Mouse (Mus musculus): ENCODE measurements at regions not wholly inside any gene's neighbourhood (a gene's known extent, or its start where the extent isn't known, plus 50 kb on each side); places are given as distances from the start of the nearest gene placed in this dataset.
"Not testable (repeated sequence)": the region's sequence is repeated elsewhere in the genome, so short reads cannot be mapped to it uniquely, and the experiment has no call there.

- DNase-seq (no peak), ATAC-seq (no peak)
- Histone ChIP-seq H3K27me3 (ENCODE audit: insufficient read depth, low read length) (no peaks in the 10 kb centered on the region), H3K36me3 (replicated peaks; ENCODE audit: insufficient read depth, low read length) (no peaks in the 10 kb centered on the region), H3K9me3 (ENCODE audit: low read length) (no peaks in the 10 kb centered on the region), H3K9ac (replicated peaks) (no peak overlapping the region), H3K27ac (ENCODE audit: low read depth) (no peak overlapping the region), H3K4me2 (ENCODE audit: low read depth, low read length) (no peak overlapping the region), H3K4me1 (ENCODE audit: insufficient read depth) (no peaks in the 10 kb centered on the region), H3K4me3 (ENCODE audit: low read depth, low read length) (no peak overlapping the region)
- WGBS (ENCODE audit: insufficient replicate concordance), result 52% methylated on average over 5 of the region's 5 CpGs
- no peak for TF ChIP-seq CTCF (IDR thresholded peaks at IDR 0.05; ENCODE audit: low read depth)
- TF ChIP-seq EP300 (IDR thresholded peaks at IDR 0.05; ENCODE audit: low read depth), result no peak
These were observed 61.6 kb downstream of the Zxdb start for GRCm38 (mm10) chrX:94785983-94786382.

GRCm38 (mm10) chrX:94788331-94788920 is 64.1 kb downstream of the Zxdb start:
- no peak overlapping the region for H3K9ac ChIP-seq (replicated peaks)
- H3K4me2 ChIP-seq (ENCODE audit: low read depth, low read length), result no peak overlapping the region
- H3K4me3 ChIP-seq (ENCODE audit: low read depth, low read length), result no peak overlapping the region
- H3K9me3 ChIP-seq (ENCODE audit: low read length), result no peaks in the 10 kb centered on the region
- H3K36me3 ChIP-seq (replicated peaks; ENCODE audit: insufficient read depth, low read length), result no peaks in the 10 kb centered on the region
- H3K27ac ChIP-seq (ENCODE audit: low read depth), result no peak overlapping the region
- TF ChIP-seq EP300 (IDR thresholded peaks at IDR 0.05; ENCODE audit: low read depth) (no peak), CTCF (IDR thresholded peaks at IDR 0.05; ENCODE audit: low read depth) (no peak)
- DNase-seq (no peak), ATAC-seq (no peak)
- 63% methylated on average over 3 of the region's 3 CpGs for WGBS (ENCODE audit: insufficient replicate concordance)
- no peaks in the 10 kb centered on the region for H3K27me3 ChIP-seq (ENCODE audit: insufficient read depth, low read length)
- no peaks in the 10 kb centered on the region for H3K4me1 ChIP-seq (ENCODE audit: insufficient read depth)

GRCm38 (mm10) chrX:94796845-94797244 is 72.5 kb downstream of the Zxdb start:
- H3K27me3 ChIP-seq (ENCODE audit: insufficient read depth, low read length); H3K9ac ChIP-seq (replicated peaks); H3K27ac ChIP-seq (ENCODE audit: low read depth); H3K4me1 ChIP-seq (ENCODE audit: insufficient read depth); H3K4me2 ChIP-seq (ENCODE audit: low read depth, low read length); H3K4me3 ChIP-seq (ENCODE audit: low read depth, low read length); H3K36me3 ChIP-seq (replicated peaks; ENCODE audit: insufficient read depth, low read length); H3K9me3 ChIP-seq (ENCODE audit: low read length); DNase-seq: not testable (repeated sequence)
- peak; percentile 4 for ATAC-seq
- WGBS (ENCODE audit: insufficient replicate concordance), result no CpG with 5 or more reads among the region's 37 CpGs

GRCm38 (mm10) chrX:94797348-94798182 is 73.2 kb downstream of the Zxdb start:
- not testable (repeated sequence) for H3K27ac ChIP-seq (ENCODE audit: low read depth); H3K4me2 ChIP-seq (ENCODE audit: low read depth, low read length); H3K9me3 ChIP-seq (ENCODE audit: low read length); H3K4me1 ChIP-seq (ENCODE audit: insufficient read depth); DNase-seq; H3K27me3 ChIP-seq (ENCODE audit: insufficient read depth, low read length); H3K9ac ChIP-seq (replicated peaks); H3K4me3 ChIP-seq (ENCODE audit: low read depth, low read length); H3K36me3 ChIP-seq (replicated peaks; ENCODE audit: insufficient read depth, low read length)
- peak; percentile 74 for ATAC-seq
- WGBS (ENCODE audit: insufficient replicate concordance), result no CpG with 5 or more reads among the region's 131 CpGs

GRCm38 (mm10) chrX:94798183-94798619 is 73.8 kb downstream of the Zxdb start:
- H3K36me3 ChIP-seq (replicated peaks; ENCODE audit: insufficient read depth, low read length); H3K9ac ChIP-seq (replicated peaks); H3K27me3 ChIP-seq (ENCODE audit: insufficient read depth, low read length); H3K9me3 ChIP-seq (ENCODE audit: low read length); H3K27ac ChIP-seq (ENCODE audit: low read depth); H3K4me3 ChIP-seq (ENCODE audit: low read depth, low read length); H3K4me2 ChIP-seq (ENCODE audit: low read depth, low read length); DNase-seq; H3K4me1 ChIP-seq (ENCODE audit: insufficient read depth): not testable (repeated sequence)
- peak; percentile 70 for ATAC-seq
- WGBS (ENCODE audit: insufficient replicate concordance), result no CpG with 5 or more reads among the region's 22 CpGs

- H3K27me3 ChIP-seq (ENCODE audit: insufficient read depth, low read length); ATAC-seq; H3K4me1 ChIP-seq (ENCODE audit: insufficient read depth); DNase-seq; H3K9ac ChIP-seq (replicated peaks); H3K27ac ChIP-seq (ENCODE audit: low read depth); H3K4me3 ChIP-seq (ENCODE audit: low read depth, low read length); H3K36me3 ChIP-seq (replicated peaks; ENCODE audit: insufficient read depth, low read length); H3K9me3 ChIP-seq (ENCODE audit: low read length); H3K4me2 ChIP-seq (ENCODE audit: low read depth, low read length): not testable (repeated sequence)
- WGBS (ENCODE audit: insufficient replicate concordance), result no CpG with 5 or more reads among the region's 3 CpGs
These were observed 88.4 kb downstream of the Zxdb start for GRCm38 (mm10) chrX:94812760-94813159.

GRCm38 (mm10) chrX:94827524-94827923 is 103.2 kb downstream of the Zxdb start:
- not testable (repeated sequence) for H3K4me3 ChIP-seq (ENCODE audit: low read depth, low read length); H3K4me1 ChIP-seq (ENCODE audit: insufficient read depth); H3K27ac ChIP-seq (ENCODE audit: low read depth); H3K4me2 ChIP-seq (ENCODE audit: low read depth, low read length); ATAC-seq; DNase-seq; H3K27me3 ChIP-seq (ENCODE audit: insufficient read depth, low read length); H3K9ac ChIP-seq (replicated peaks); H3K36me3 ChIP-seq (replicated peaks; ENCODE audit: insufficient read depth, low read length); H3K9me3 ChIP-seq (ENCODE audit: low read length)
- 85% methylated on average over 6 of the region's 6 CpGs for WGBS (ENCODE audit: insufficient replicate concordance)
